Mouse (Mus musculus) megakaryocyte, embryonic 14.5 days (primary cell): ENCODE measurements around the gene Lrrc28. TPM values are rescaled to one million over a fixed set of nuclear protein-coding genes. Genes with fewer than 3 reads are reported as not detected.

ENCODE experiments used
- H3K27me3 ChIP-seq: replicated peaks from 2 replicates; pipeline ENCODE3; 2012; ENCODE audit warnings: inconsistent platforms
- H3K36me3 ChIP-seq: replicated peaks from 2 replicates; pipeline ENCODE3; 2012; ENCODE audit warnings: low read length, inconsistent platforms, mixed read lengths
- H3K4me1 ChIP-seq: 2 replicates; pipeline ENCODE4 v1.6.1; 2012; ENCODE audit warnings: inconsistent platforms
- H3K4me3 ChIP-seq: replicated peaks from 2 replicates; pipeline ENCODE3; 2012; ENCODE audit warnings: moderate library complexity, mild to moderate bottlenecking, inconsistent platforms
- H3K9me3 ChIP-seq: 2 replicates; pipeline ENCODE4 v1.6.1; 2012; ENCODE audit warnings: inconsistent platforms
- FLI1 ChIP-seq: IDR thresholded peaks from 2 replicates; pipeline ENCODE4 v1.6.1; 2012; ENCODE audit warnings: low read length, inconsistent platforms, mixed read lengths
- GATA1 ChIP-seq: IDR thresholded peaks from 3 replicates; pipeline ENCODE4 v1.6.1; 2012; ENCODE audit warnings: mixed read lengths, low read length, inconsistent platforms, borderline replicate concordance
- polyA plus RNA-seq: library from polyadenylated mRNA; stranded (reverse); fragments of >175 nt; gene quantifications from 2 replicates; pipeline ENCODE4 v1.2.3, GENCODE M21; 2012; ENCODE audit warnings: low replicate concordance; ENCODE audit not compliant: insufficient read depth

Lrrc28 gene
- polyA plus RNA-seq, 1 experiment: 12.3 TPM

- peaks cover 20% of the 10 kb centered on the region for H3K4me1 ChIP-seq
- no peaks in the 10 kb centered on the region for H3K27me3 ChIP-seq
- TF ChIP-seq FLI1 (no peak), GATA1 (no peak)
- H3K9me3 ChIP-seq: no peaks in the 10 kb centered on the region
- no peak overlapping the region for H3K4me3 ChIP-seq
- H3K36me3 ChIP-seq: no peaks in the 10 kb centered on the region
These were observed 66.1 kb downstream of the Lrrc28 start for GRCm38 (mm10) chr7:67578783-67579482.

- TF ChIP-seq GATA1 (no peak), FLI1 (no peak)
- no peaks in the 10 kb centered on the region for H3K27me3 ChIP-seq
These were observed 67.0 kb downstream of the Lrrc28 start for GRCm38 (mm10) chr7:67578044-67578443.

GRCm38 (mm10) chr7:67566510-67567237 lies 78.4 kb downstream of the Lrrc28 start:
- Histone ChIP-seq H3K27me3 (no peaks in the 10 kb centered on the region), H3K36me3 (no peaks in the 10 kb centered on the region), H3K4me3 (no peak overlapping the region), H3K9me3 (no peaks in the 10 kb centered on the region), H3K4me1 (peaks cover 13% of the 10 kb centered on the region)
- TF ChIP-seq FLI1 (no peak), GATA1 (no peak)

More at GRCm38 (mm10) chr7:67578044-67578443, 67.0 kb downstream of the Lrrc28 start:
- Histone ChIP-seq H3K9me3 (no peaks in the 10 kb centered on the region), H3K36me3 (no peaks in the 10 kb centered on the region), H3K4me1 (peaks cover 18% of the 10 kb centered on the region), H3K4me3 (no peak overlapping the region)

- H3K4me1 ChIP-seq: peaks cover 13% of the 10 kb centered on the region
- H3K9me3 ChIP-seq: no peaks in the 10 kb centered on the region
- H3K36me3 ChIP-seq: no peaks in the 10 kb centered on the region
- no peaks in the 10 kb centered on the region for H3K27me3 ChIP-seq
- H3K4me3 ChIP-seq: no peak overlapping the region
- TF ChIP-seq GATA1: no peak
- no peak for TF ChIP-seq FLI1
These were observed 79.9 kb downstream of the Lrrc28 start for GRCm38 (mm10) chr7:67565132-67565531.

- TF ChIP-seq GATA1: no peak
- TF ChIP-seq FLI1: no peak
- peaks cover 18% of the 10 kb centered on the region for H3K4me1 ChIP-seq
- no peaks in the 10 kb centered on the region for H3K9me3 ChIP-seq
- no peaks in the 10 kb centered on the region for H3K27me3 ChIP-seq
- peaks cover 4% of the 10 kb centered on the region for H3K36me3 ChIP-seq
- no peak overlapping the region for H3K4me3 ChIP-seq
These were observed 82.9 kb downstream of the Lrrc28 start for GRCm38 (mm10) chr7:67562176-67562575.

- H3K4me1 ChIP-seq: peaks cover 8% of the 10 kb centered on the region; the same call in 1 of the 2 replicates
- no peak for TF ChIP-seq FLI1
- TF ChIP-seq GATA1: no peak
- no peaks in the 10 kb centered on the region for H3K27me3 ChIP-seq
- peaks cover 7% of the 10 kb centered on the region for H3K36me3 ChIP-seq
- no peaks in the 10 kb centered on the region for H3K9me3 ChIP-seq
- H3K4me3 ChIP-seq: no peak overlapping the region
These were observed 85.6 kb downstream of the Lrrc28 start for GRCm38 (mm10) chr7:67559486-67559885.

GRCm38 (mm10) chr7:67558230-67558629 lies 86.8 kb downstream of the Lrrc28 start:
- no peaks in the 10 kb centered on the region for H3K9me3 ChIP-seq
- H3K4me3 ChIP-seq: no peak overlapping the region
- no peaks in the 10 kb centered on the region for H3K27me3 ChIP-seq
- no peak for TF ChIP-seq GATA1
- no peak for TF ChIP-seq FLI1
- peaks cover 8% of the 10 kb centered on the region; the same call in 1 of the 2 replicates for H3K4me1 ChIP-seq
- H3K36me3 ChIP-seq: peaks cover 7% of the 10 kb centered on the region

- TF ChIP-seq GATA1 (no peak), FLI1 (no peak)
These were observed 90.2 kb downstream of the Lrrc28 start for GRCm38 (mm10) chr7:67554863-67555262.

GRCm38 (mm10) chr7:67551242-67551641 lies 93.8 kb downstream of the Lrrc28 start:
- no peaks in the 10 kb centered on the region for H3K9me3 ChIP-seq
- no peak for TF ChIP-seq GATA1
- no peak for TF ChIP-seq FLI1
- H3K4me3 ChIP-seq: no peak overlapping the region
- H3K4me1 ChIP-seq: peaks cover 19% of the 10 kb centered on the region
- no peaks in the 10 kb centered on the region for H3K36me3 ChIP-seq
- H3K27me3 ChIP-seq: no peaks in the 10 kb centered on the region

More at GRCm38 (mm10) chr7:67554863-67555262, 90.2 kb downstream of the Lrrc28 start:
- Histone ChIP-seq H3K36me3 (peaks cover 7% of the 10 kb centered on the region), H3K9me3 (no peaks in the 10 kb centered on the region), H3K4me1 (peaks cover 8% of the 10 kb centered on the region; the same call in 1 of the 2 replicates), H3K4me3 (no peak overlapping the region), H3K27me3 (no peaks in the 10 kb centered on the region)

GRCm38 (mm10) chr7:67549073-67549561 lies 96.0 kb downstream of the Lrrc28 start:
- Histone ChIP-seq H3K9me3 (no peaks in the 10 kb centered on the region), H3K36me3 (peaks cover 5% of the 10 kb centered on the region), H3K4me3 (peak overlapping the region; percentile 76), H3K27me3 (no peaks in the 10 kb centered on the region), H3K4me1 (peaks cover 21% of the 10 kb centered on the region)
- TF ChIP-seq GATA1: no peak
- TF ChIP-seq FLI1: no peak
